Mouse (Mus musculus) bone marrow macrophage, adult 2 months (primary cell): ENCODE measurements around the gene Alpl.

Experiments used
- CTCF ChIP-seq: IDR thresholded peaks from 2 replicates; pipeline ENCODE4 v1.5.1; 2012; ENCODE audit warnings: low read depth, mild to moderate bottlenecking, low read length, moderate library complexity
- POLR2A ChIP-seq: IDR thresholded peaks from 2 replicates; pipeline ENCODE4 v1.6.1; 2012; ENCODE audit warnings: mild to moderate bottlenecking, low read depth, low read length, borderline replicate concordance

DNA sequence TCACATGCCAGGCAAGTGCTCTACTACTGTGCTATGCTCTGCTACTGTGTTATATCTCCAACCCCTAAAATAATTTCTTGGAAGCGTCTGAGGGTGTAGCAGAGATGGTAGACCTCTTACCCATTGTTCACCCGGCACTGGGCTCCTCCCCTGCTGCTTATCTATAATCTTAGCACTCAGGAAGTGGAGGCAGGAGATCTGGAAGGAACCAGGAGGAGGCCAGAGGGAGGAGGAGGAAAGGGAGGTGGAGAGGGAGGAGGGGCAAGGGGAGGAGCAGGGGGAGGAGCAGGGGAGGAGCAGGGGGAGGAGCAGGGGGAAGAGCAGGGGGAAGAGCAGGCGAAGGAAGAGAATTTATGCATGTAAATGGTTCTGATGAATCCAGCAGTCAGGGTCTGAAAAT is 24.5 kb upstream of the Alpl start:
- TF ChIP-seq POLR2A (no peak), CTCF (no peak)
